Mouse (Mus musculus): ENCODE measurements around the gene Cep95. TPM values are rescaled to one million over a fixed set of nuclear protein-coding genes. Genes with fewer than 3 reads are reported as not detected.
A peak's percentile ranks its signal among the peaks of the same experiment; 100 is the strongest.

Gene Cep95
- total RNA-seq, 4 experiments from 2014 or later, result 3.3 to 6.1 (median 5.3) TPM

DNA sequence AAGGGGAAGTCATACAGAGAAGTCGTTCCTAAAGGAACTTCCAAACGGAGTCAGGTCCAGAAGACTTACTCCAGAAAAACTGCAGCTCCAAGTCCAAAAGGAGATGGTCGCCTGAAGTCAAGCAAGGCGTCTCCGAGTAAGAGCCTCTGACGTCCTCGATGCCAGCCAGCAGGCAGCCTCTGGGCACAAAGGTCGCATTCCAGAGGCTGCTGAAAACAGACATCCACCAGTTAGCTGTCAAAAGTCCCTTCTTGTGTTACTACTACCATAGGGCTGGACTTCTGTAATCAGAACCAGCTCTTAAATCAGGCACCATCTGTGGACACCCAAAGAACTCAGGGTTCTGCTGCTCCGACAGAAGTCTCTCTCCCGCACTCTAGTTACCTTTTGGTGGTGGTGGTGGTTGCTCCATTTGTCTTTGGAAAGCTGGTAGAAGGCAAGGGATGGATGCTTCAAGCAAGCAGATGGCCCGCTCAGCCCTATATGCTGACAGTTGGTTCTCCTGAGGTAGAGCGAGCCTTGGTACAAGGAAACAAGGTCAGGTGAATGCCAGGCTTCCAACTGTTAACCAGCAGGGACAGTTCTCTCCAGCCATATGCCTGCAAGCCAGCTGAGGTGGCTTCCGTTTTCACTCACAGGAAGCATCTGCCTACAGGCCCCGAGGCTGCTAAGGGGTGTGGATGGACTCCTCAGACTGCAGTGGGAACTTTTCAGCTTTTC lies 25.7 kb downstream of the Cep95 start:
- no peak for DNase-seq (ENCODE audit: low spot score)

DNA sequence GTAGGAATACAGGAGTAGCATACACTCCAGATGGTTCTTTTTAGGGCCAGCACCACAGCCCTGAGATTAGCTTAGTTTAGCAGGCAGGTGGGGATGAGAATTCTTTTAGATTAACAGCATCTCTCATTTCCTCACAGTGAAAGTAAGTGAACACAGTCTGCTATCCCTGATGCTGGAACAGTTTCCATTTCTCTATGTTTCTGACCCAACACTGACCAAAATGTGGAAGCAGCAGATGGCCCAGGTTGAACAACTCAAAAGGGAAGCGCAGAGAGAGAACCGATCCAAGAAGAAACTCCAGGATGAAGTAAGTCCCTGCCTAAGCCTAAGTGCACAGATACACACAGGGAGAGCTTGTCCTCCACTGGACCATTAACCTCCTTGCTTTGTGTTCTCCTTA lies 26.3 kb downstream of the Cep95 start:
- no peak for DNase-seq (ENCODE audit: low spot score)

- DNase-seq (ENCODE audit: low spot score), result no peak
Measured at GRCm38 (mm10) chr11:106815761-106816160, 26.7 kb downstream of the Cep95 start.

GRCm38 (mm10) chr11:106816316-106816715 lies 27.3 kb downstream of the Cep95 start:
- DNase-seq (ENCODE audit: low spot score), result no peak

- no peak for DNase-seq (ENCODE audit: low spot score)
Measured at GRCm38 (mm10) chr11:106817156-106817555, 28.1 kb downstream of the Cep95 start.

DNA sequence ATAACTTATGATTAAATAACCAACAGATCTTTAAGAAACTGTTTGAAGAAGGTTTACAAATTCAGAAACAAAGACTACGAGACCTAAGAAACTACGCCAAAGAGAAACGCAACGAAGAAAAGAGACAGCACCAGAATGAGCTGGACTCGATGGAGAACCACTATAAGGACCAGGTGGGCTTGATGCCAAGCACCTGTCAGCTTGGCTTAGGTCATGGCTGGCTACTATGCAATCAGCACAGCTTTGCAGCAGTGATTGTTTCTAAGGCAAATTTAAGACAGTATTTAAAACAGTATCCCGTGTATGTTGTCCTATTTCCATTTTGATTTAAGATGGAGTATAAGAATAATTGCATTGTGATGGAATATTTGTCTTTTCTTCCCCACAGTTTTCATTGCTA lies 28.8 kb downstream of the Cep95 start:
- no peak for DNase-seq (ENCODE audit: low spot score)

DNA sequence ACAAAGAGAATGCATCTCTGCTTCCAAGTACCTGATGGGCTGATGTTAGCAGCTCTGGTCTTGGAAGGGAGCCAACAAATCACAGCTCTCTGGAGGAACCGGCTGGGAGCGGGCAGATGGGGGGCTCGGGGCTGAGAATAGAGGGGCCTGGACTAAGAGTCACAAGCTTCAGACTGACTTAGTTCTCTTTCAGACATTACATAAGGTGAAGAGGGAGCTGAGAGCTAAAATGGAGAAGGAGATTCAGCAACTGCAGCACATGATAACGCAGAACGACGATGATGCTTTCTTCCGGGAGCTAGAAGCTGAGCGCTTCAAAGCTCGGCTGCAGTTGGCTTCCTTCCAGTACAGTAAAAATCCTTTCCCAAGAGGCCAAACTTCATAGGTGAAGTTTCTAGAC lies 29.3 kb downstream of the Cep95 start:
- no peak for DNase-seq (ENCODE audit: low spot score)

DNA sequence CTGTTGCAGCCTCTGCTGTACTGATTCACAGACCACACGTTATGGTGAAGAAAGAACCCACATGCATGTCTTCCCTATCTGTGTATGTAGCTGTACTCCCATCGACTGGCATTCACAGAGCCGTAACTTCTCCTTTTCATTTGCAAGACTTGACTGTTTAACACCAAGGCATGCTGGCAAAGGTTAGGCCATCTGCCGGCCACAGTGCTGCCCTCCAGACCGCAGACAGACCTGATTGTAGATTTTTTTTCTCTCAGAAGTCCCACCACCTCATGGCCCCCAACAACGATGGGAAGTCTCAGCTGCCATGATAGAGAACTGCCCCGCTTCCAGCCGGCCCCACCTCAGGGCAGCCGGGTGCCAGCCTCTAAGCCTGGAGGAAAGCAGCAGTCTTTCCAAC lies 30.5 kb downstream of the Cep95 start:
- DNase-seq (ENCODE audit: low spot score), result no peak

DNA sequence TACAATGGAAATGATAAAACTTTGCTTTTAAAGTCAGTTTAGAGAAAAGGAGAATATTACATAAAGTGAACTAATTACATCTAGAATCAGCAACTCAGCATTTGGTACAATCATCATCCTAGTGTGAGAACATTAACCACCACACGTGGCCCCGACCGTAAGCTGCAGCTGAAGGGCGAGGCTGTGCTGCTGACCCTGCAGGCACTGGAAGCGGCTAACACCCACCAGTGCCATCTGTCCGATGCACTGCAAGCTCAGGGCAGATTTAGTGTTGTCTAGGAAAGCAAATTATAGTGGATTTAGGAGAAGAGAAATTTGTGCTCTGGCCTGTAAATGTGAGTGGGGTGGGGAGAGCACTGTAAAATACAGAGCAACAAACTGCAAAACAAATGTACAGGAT lies 31.2 kb downstream of the Cep95 start:
- no peak for DNase-seq (ENCODE audit: low spot score)

GRCm38 (mm10) chr11:106820972-106821371 lies 31.9 kb downstream of the Cep95 start:
- DNase-seq (ENCODE audit: low spot score), result peak; percentile 80

DNA sequence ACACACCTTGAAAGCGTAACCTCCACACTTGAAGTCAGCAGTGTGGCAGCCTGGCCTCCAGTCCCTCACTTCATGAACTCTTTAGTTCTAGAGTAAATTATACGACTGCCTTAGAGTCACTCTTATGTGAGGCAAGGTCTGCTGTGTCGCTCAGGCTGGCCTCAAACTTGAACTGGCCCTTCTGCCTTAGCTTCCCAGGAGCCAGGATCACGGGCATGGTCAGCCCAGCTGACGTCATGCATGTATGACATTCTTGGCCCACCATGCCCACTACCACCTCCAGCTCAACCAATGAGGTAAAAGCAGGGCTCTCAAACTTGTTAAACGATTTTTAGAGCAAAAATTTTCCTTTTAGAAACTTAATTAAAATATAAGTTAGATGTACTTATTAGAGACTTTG lies 32.3 kb downstream of the Cep95 start:
- DNase-seq (ENCODE audit: low spot score), result no peak

- DNase-seq (ENCODE audit: low spot score), result no peak
Measured at GRCm38 (mm10) chr11:106822491-106822890, 33.4 kb downstream of the Cep95 start.

- DNase-seq (ENCODE audit: low spot score), result no peak
Measured at GRCm38 (mm10) chr11:106822911-106823310, 33.9 kb downstream of the Cep95 start.

- no peak for DNase-seq (ENCODE audit: low spot score)
Measured at GRCm38 (mm10) chr11:106823741-106824140, 34.7 kb downstream of the Cep95 start.

GRCm38 (mm10) chr11:106824403-106824802 lies 35.4 kb downstream of the Cep95 start:
- no peak for DNase-seq (ENCODE audit: low spot score)

DNA sequence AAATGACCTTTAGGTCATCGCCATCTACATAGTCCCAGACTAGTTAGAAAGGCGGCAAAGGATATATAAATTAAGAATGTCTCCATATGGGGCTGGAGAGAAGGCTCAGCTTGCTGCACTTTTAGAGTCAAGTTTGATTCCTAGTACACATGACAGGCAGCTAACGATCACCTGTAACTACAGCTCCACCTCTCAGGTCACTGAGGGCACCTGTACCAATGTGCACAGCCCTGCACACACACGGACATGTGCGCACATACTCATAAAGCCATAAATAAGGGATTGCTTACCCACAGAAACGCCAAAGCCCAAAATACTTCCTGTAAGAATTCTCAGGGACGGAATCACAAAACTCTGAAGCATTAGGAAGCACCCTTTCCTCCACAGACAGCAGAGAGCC lies 39.0 kb downstream of the Cep95 start:
- DNase-seq (ENCODE audit: low spot score), result no peak

- no peak for DNase-seq (ENCODE audit: low spot score)
Measured at GRCm38 (mm10) chr11:106842002-106842401, 53.0 kb downstream of the Cep95 start.

DNA sequence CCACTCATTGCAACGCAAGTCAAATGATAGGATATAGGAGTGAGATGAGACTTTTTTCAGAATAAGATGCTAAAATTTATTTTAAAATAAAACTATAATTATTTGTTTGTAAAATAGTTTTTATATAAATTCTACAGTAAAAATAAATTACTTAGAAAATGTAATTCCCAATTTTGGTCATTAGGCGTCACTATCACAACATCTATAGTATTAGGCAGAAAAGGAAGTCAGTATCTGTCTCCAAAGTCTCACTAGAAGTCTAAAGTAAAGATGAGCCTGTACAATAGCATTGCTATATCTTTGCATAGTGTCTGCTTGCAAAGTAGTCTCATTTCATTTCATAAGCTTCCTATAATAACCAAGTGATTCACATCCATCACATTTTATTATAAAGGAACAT lies 62.4 kb downstream of the Cep95 start:
- peak; percentile 36 for DNase-seq (ENCODE audit: low spot score)

Small RNAs within 50 kb of the gene (microRNA-seq; reads per million reads assigned to microRNA genes)
- gene Gm25994 (not detected), gene Mir3064 (14.6 reads per million, percentile 33 among the genes with 10 or more reads in this experiment)

Other genes with a start within 250 kb of the Cep95 start
- gene Tex2, start 175.8 kb upstream of the Cep95 start, total RNA-seq (2022), result 10 to 100 TPM; 37.9 to 56.9 (median 45.0) TPM
- 100 to 1,000 TPM in 3 of 4 experiments, 10 to 100 TPM in 1; 97.3 to 119 (median 109) TPM for gene Pecam1, start 38.6 kb upstream of the Cep95 start, total RNA-seq (2022)
- 1 to 10 TPM in 1 of 4 experiments, under 1 TPM in 3; 0.22 to 1.5 (median 0.74) TPM for gene Milr1, start 38.0 kb upstream of the Cep95 start, total RNA-seq (2022)
- gene Polg2, start 9.7 kb upstream of the Cep95 start, total RNA-seq (2022), result 1 to 10 TPM; 4.2 to 4.9 (median 4.6) TPM
- 100 to 1,000 TPM; 247 to 395 (median 323) TPM for gene Ddx5, start 67 bp upstream of the Cep95 start, total RNA-seq (2022)
- gene Smurf2, start 131.5 kb downstream of the Cep95 start, total RNA-seq (2022), result 10 to 100 TPM; 34.0 to 40.3 (median 37.2) TPM
- gene Kpna2, start 210.3 kb downstream of the Cep95 start, total RNA-seq (2022), result 10 to 100 TPM; 53.9 to 86.8 (median 74.8) TPM
- 1 to 10 TPM; 1.7 to 2.7 (median 2.1) TPM for gene 1810010H24Rik, start 236.4 kb downstream of the Cep95 start, total RNA-seq (2022)